Mouse (Mus musculus): ENCODE measurements around the gene Rbm17. TPM values are rescaled to one million over a fixed set of nuclear protein-coding genes. Genes with fewer than 3 reads are reported as not detected.

Rbm17 gene
- total RNA-seq, 2 experiments from 2014 or later, result 56.4 to 64.0 TPM

GRCm38 (mm10) chr2:11596690-11597089, 7.3 kb downstream of the Rbm17 start:
- no peak for DNase-seq

- DNase-seq, result peak in 1 of 2 experiments; percentile 11
Measured at GRCm38 (mm10) chr2:11587996-11588395, 16.0 kb downstream of the Rbm17 start.

GRCm38 (mm10) chr2:11579399-11579798, 24.6 kb downstream of the Rbm17 start:
- DNase-seq, result no peak

- DNase-seq, result no peak
Measured at GRCm38 (mm10) chr2:11578187-11578586, 25.8 kb downstream of the Rbm17 start.

GRCm38 (mm10) chr2:11573684-11574083, 30.3 kb downstream of the Rbm17 start:
- DNase-seq, result no peak

GRCm38 (mm10) chr2:11571004-11571535, 32.9 kb downstream of the Rbm17 start:
- DNase-seq, result peak in 1 of 2 experiments; percentile 23

GRCm38 (mm10) chr2:11568471-11568870, 35.5 kb downstream of the Rbm17 start:
- no peak for DNase-seq

GRCm38 (mm10) chr2:11567781-11568362, 36.1 kb downstream of the Rbm17 start:
- DNase-seq, result peak in 1 of 2 experiments; percentile 68

GRCm38 (mm10) chr2:11566898-11567297, 37.1 kb downstream of the Rbm17 start:
- DNase-seq, result no peak

- no peak for DNase-seq
Measured at GRCm38 (mm10) chr2:11566241-11566640, 37.7 kb downstream of the Rbm17 start.

- DNase-seq, result no peak
Measured at GRCm38 (mm10) chr2:11564768-11565167, 39.2 kb downstream of the Rbm17 start.

GRCm38 (mm10) chr2:11563256-11563655, 40.7 kb downstream of the Rbm17 start:
- no peak for DNase-seq

GRCm38 (mm10) chr2:11558654-11559053, 45.3 kb downstream of the Rbm17 start:
- no peak for DNase-seq

GRCm38 (mm10) chr2:11557244-11557643, 46.7 kb downstream of the Rbm17 start:
- no peak for DNase-seq

- DNase-seq, result no peak
Measured at GRCm38 (mm10) chr2:11555316-11555715, 48.6 kb downstream of the Rbm17 start.

- peak; percentile 85 to 91 for DNase-seq
Measured at GRCm38 (mm10) chr2:11553471-11554400, 50.2 kb downstream of the Rbm17 start, which contains the start of gene Pfkfb3. TSS of gene Pfkfb3 (minus strand) at chr2:11554077.

- DNase-seq, result peak; percentile 39 to 56
Measured at GRCm38 (mm10) chr2:11552966-11553451, 50.9 kb downstream of the Rbm17 start.

GRCm38 (mm10) chr2:11552297-11552821, 51.6 kb downstream of the Rbm17 start:
- DNase-seq, result no peak

GRCm38 (mm10) chr2:11551726-11552125, 52.2 kb downstream of the Rbm17 start:
- no peak for DNase-seq

- no peak for DNase-seq
Measured at GRCm38 (mm10) chr2:11548508-11548907, 55.4 kb downstream of the Rbm17 start.

- no peak for DNase-seq
Measured at GRCm38 (mm10) chr2:11547609-11548008, 56.3 kb downstream of the Rbm17 start.

- no peak for DNase-seq
Measured at GRCm38 (mm10) chr2:11546091-11546490, 57.9 kb downstream of the Rbm17 start.

GRCm38 (mm10) chr2:11545380-11545779, 58.6 kb downstream of the Rbm17 start:
- no peak for DNase-seq

Measured in heart, adult 18-20 months (tissue).